Mouse (Mus musculus) neural tube, embryonic 11.5 days (tissue): ENCODE measurements around the gene Tnpo2. TPM values are rescaled to one million over a fixed set of nuclear protein-coding genes. Genes with fewer than 3 reads are reported as not detected.

Experiments used
- ATAC-seq: fragments of 200-750 bp; cut with Nextera tagmentation; 2 replicates; pipeline ENCODE4 v1.8.0; 2017; ENCODE audit warnings: moderate number of reproducible peaks, mild to moderate bottlenecking, moderate TSS enrichment, moderate library complexity; ENCODE audit not compliant: insufficient read depth, low FRiP score, low TSS enrichment
- DNase-seq: peaks from one replicate; pipeline ENCODE4 v3.0.0-alpha.2; 2015; ENCODE audit warnings: low spot score
- H3K27ac ChIP-seq: fragments of 300-500 bp; sonication (generic); 2 replicates; pipeline ENCODE4 v1.5.1; 2014; ENCODE audit warnings: low read depth, mild to moderate bottlenecking, low read length
- H3K27me3 ChIP-seq: fragments of 300-500 bp; sonication (generic); 2 replicates; pipeline ENCODE4 v1.6.1; 2014; ENCODE audit warnings: mild to moderate bottlenecking, low read length, mixed read lengths; ENCODE audit not compliant: control insufficient read depth, insufficient read depth
- H3K36me3 ChIP-seq: fragments of 300-500 bp; sonication (generic); 2 replicates; pipeline ENCODE4 v1.6.1; 2014; ENCODE audit warnings: mild to moderate bottlenecking, low read length, moderate library complexity, mixed read lengths; ENCODE audit not compliant: control insufficient read depth, insufficient read depth
- H3K4me1 ChIP-seq: fragments of 300-500 bp; sonication (generic); 2 replicates; pipeline ENCODE4 v1.6.1; 2014; ENCODE audit warnings: low read length, mixed read lengths; ENCODE audit not compliant: control insufficient read depth, insufficient read depth
- H3K4me2 ChIP-seq: fragments of 300-500 bp; sonication (generic); 2 replicates; pipeline ENCODE4 v1.6.1; 2014; ENCODE audit warnings: low read depth, mild to moderate bottlenecking, moderate library complexity
- H3K4me3 ChIP-seq: fragments of 300-500 bp; sonication (generic); 2 replicates; pipeline ENCODE4 v1.5.1; 2014; ENCODE audit warnings: low read depth, low read length
- H3K9ac ChIP-seq: fragments of 300-500 bp; sonication (generic); 2 replicates; pipeline ENCODE4 v1.6.1; 2014; ENCODE audit warnings: mild to moderate bottlenecking, low read length
- H3K9me3 ChIP-seq: fragments of 300-500 bp; sonication (generic); 2 replicates; pipeline ENCODE4 v1.6.1; 2016; ENCODE audit warnings: low read length; ENCODE audit not compliant: control insufficient read depth
- WGBS: fragments of 180-500 bp; shearing (Covaris S2); extraction: QIAGEN DNeasy Blood & Tissue Kit; methylation state at CpG from one replicate; pipeline ENCODE4 v1.1.7; 2014; 5-methylcytosine and 5-hydroxymethylcytosine counted together
- polyA plus RNA-seq: library from polyadenylated mRNA; unstranded; fragments of >200 nt; fragmentation: Nextera tagmentation; extraction: Ambion mirVana; gene quantifications from 2 replicates; pipeline ENCODE4 v1.2.1, GENCODE M21; 2014

The Tnpo2 gene
- polyA plus RNA-seq, 1 experiment from 2014 or later, result 19.7 TPM

DNA sequence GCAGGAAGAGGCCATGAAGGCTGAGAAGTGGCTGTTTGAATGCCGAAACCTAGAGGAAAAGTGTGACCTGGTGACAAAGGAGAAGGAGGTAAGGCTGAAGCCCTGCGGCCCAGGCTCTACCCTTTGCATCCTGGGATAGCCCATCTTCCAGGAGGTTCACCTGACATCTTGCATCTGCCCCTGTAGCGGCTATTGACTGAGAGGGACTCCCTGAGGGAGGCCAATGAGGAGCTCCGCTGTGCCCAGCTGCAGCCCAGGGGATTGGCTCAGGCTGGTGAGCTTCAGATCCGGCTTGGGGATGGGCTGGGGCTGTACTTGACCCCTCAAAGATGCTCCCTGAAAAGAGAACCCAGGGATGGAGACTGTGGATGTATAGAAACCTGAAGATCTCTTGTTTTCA is 39.7 kb upstream of the Tnpo2 start:
- Histone ChIP-seq H3K9me3 (no peaks in the 10 kb centered on the region), H3K27ac (no peak overlapping the region), H3K36me3 (no peaks in the 10 kb centered on the region), H3K4me2 (no peak overlapping the region), H3K27me3 (peaks cover 7% of the 10 kb centered on the region; the same call in 1 of the 2 replicates), H3K4me3 (no peak overlapping the region), H3K4me1 (peaks cover 2% of the 10 kb centered on the region; the same call in 1 of the 2 replicates), H3K9ac (no peak overlapping the region; the same call in 1 of the 2 replicates)
- DNase-seq (no peak), ATAC-seq (no peak)
- 83% methylated on average over 5 of the region's 5 CpGs for WGBS

DNA sequence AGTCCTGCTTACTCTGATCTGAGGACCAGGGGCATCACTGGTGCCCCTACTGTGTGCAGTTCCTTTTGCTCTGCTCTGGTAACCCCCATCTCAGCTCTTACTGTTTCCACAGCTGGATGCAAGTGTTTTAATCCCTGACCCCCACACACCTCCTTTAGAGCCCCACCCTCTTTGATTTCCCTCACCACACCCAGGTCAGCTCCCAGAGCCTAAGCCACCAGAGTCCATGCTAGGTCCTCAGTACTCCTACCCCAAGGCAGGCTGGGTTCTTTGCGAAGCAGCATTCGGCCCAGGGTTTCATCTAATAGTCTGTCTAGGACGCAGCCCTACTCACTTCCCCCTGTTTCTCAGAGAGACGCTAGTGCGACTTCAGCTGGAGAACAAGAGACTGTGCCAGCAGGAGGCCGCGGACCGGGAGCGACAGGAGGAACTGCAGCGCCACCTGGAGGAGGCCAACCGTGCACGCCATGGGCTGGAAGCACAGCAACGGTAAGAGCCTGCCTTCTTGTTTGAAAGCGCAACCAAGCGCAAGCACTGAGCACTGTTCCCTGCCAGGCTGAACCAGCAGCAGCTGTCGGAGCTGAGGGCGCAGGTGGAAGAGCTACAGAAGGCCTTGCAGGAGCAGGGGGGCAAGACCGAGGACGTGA is 38.9 kb upstream of the Tnpo2 start:
- H3K27ac ChIP-seq, result no peak overlapping the region
- DNase-seq (peak; percentile 91), ATAC-seq (peak; percentile 87)
- peak overlapping the region; percentile 47 for H3K9ac ChIP-seq
- H3K4me3 ChIP-seq, result no peak overlapping the region; the same call in 1 of the 2 replicates
- 8% methylated on average over 19 of the region's 19 CpGs for WGBS
- no peaks in the 10 kb centered on the region for H3K9me3 ChIP-seq
- peaks cover 7% of the 10 kb centered on the region; the same call in 1 of the 2 replicates for H3K27me3 ChIP-seq
- peaks cover 2% of the 10 kb centered on the region; the same call in 1 of the 2 replicates for H3K4me1 ChIP-seq
- no peaks in the 10 kb centered on the region for H3K36me3 ChIP-seq
- peak overlapping the region; percentile 25 for H3K4me2 ChIP-seq

DNA sequence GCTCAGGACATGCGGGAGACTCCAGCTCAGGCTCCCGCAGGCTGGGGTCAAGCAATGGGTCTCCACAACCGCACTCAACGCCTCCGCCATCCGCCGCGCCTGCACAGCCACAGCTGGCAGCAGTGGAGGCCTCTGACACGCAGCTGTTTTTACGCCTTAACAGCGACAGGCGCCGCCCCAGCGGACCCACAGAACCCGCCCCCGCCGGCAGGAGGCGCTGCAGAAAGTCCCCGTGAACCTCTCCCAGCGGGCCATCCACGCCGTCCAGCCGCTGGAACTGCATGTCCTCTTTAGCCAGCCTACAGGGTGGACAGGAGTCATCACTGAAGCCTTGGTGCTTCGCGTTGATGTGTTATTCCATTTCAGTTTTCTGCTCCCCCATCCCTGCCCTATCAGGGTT is 29.0 kb upstream of the Tnpo2 start:
- Histone ChIP-seq H3K4me2 (no peak overlapping the region), H3K27me3 (peaks cover 22% of the 10 kb centered on the region), H3K27ac (no peak overlapping the region), H3K9me3 (no peaks in the 10 kb centered on the region), H3K9ac (no peak overlapping the region), H3K36me3 (no peaks in the 10 kb centered on the region), H3K4me1 (no peaks in the 10 kb centered on the region), H3K4me3 (no peak overlapping the region)
- ATAC-seq (no peak), DNase-seq (peak; percentile 41)
- 17% methylated on average over 25 of the region's 25 CpGs for WGBS

DNA sequence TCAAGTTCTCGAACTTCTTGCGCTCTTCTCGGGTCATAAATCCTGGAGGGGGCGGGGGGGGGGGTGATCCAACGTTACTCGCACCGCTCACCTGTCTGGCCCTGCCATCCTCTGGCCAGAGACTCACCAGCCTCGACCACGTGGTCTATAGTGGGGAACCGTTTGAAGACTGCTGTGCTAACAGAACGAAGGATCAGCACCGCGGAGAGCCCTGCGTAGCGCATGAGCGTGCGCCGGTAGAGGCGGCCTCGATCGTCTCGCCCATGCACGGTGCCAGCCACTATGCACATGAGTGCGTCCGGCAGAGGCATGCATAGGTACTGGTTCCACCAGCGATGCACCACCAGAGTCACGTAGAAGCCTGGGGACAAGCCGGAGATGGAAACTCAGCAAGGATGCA is 25.5 kb upstream of the Tnpo2 start:
- ATAC-seq (no peak), DNase-seq (no peak)
- no peak overlapping the region for H3K27ac ChIP-seq
- H3K36me3 ChIP-seq, result no peaks in the 10 kb centered on the region
- H3K27me3 ChIP-seq, result peaks cover 31% of the 10 kb centered on the region
- H3K9me3 ChIP-seq, result no peaks in the 10 kb centered on the region
- no peak overlapping the region for H3K4me2 ChIP-seq
- H3K9ac ChIP-seq, result no peak overlapping the region
- no peaks in the 10 kb centered on the region for H3K4me1 ChIP-seq
- no peak overlapping the region for H3K4me3 ChIP-seq
- 20% methylated on average over 28 of the region's 28 CpGs for WGBS

DNA sequence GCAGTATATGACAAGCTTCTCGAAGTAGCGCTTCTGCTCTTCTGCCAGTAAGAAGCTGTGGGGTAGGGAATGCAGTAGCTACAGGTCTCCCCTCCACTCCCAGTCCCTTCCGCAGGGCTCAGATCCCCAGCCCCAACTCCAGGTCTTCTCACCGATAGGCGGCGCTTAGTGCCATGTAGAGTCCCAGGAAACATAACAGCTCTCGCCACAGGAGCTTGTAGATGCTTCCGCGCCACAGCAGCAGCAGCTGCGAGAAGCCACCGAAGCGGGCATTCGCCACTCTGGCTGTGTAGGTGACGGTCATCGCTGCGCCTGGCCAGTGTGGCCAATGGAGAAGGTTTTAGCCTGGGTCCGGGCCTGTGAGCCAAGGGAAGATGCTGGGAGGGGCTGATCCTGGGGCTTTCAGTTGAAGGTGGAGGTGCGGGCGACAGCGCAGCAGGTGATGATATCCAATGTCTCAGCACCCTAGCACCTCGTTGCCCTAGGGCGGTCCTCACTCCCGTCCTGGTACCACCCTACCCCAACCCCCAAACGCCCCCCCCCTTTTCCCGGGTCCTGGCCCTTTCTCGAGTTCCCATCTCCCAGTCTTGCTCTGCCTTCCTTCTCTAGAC is 23.4 kb upstream of the Tnpo2 start:
- WGBS, result 7% methylated on average over 25 of the region's 26 CpGs
- DNase-seq (peak; percentile 82), ATAC-seq (peak; percentile 50; the same call in 1 of the 2 replicates)
- H3K36me3 ChIP-seq, result peaks cover 1% of the 10 kb centered on the region
- H3K9me3 ChIP-seq, result no peaks in the 10 kb centered on the region
- H3K4me1 ChIP-seq, result no peaks in the 10 kb centered on the region
- peaks cover 25% of the 10 kb centered on the region for H3K27me3 ChIP-seq
- H3K4me3 ChIP-seq, result peak overlapping the region; percentile 21
- peak overlapping the region; percentile 55 for H3K4me2 ChIP-seq
- H3K27ac ChIP-seq, result no peak overlapping the region
- peak overlapping the region; percentile 44 for H3K9ac ChIP-seq

DNA sequence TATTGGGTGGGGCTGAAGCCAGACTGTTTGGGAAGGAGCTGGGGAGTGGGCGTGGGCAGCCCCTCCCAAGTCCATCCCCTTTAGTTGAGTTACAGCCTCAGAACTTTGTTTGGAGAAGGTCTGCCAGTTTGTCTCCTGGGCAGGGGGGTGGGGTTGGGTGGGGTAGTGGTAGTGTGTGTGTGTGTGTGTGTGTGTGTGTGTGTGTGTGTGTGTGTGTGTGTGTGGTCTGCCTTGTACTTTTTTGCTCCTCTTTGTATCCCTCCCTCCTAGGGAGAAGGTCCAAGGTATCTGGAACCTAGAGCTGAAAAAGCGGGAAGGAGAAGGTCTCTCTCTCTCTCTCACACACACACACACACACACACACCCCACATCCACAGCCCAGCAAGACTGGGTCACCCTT is 22.3 kb upstream of the Tnpo2 start, which contains the start of gene Best2:
Gene Best2 (minus strand): TSS at position 101 of the 400 bp plus-strand sequence.
- H3K4me1 ChIP-seq, result no peaks in the 10 kb centered on the region
- no peak for DNase-seq
- H3K36me3 ChIP-seq, result peaks cover 10% of the 10 kb centered on the region
- H3K4me3 ChIP-seq, result peak within 1 kb of the TSS; percentile 21
- H3K9ac ChIP-seq, result peak within 1 kb of the TSS; percentile 44
- peak within 1 kb of the TSS; percentile 55 for H3K4me2 ChIP-seq
- no peak within 1 kb of the TSS for H3K27ac ChIP-seq
- ATAC-seq, result no peak
- WGBS, result 56% methylated on average over 2 of the region's 2 CpGs
- no peaks in the 10 kb centered on the region for H3K9me3 ChIP-seq
- H3K27me3 ChIP-seq, result peaks cover 23% of the 10 kb centered on the region

DNA sequence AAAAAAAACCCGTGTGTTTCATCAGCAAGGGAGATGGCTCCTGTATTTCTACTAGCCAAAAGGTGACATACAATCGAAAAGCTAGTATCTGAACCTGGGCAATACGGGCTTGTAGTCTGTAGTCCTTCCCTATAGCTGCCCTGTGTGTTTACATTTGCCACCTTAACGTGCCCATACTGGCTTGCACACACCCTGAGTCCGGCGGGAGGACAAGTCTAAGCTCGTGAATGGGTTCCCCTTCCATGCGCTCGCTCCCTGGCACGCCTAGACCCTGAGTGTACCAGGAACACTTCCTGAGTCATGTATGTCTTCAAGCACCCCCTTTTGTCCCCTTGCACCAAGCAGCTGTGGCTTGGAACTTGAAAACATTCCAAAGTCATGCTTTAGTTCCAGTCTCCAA is 20.0 kb upstream of the Tnpo2 start:
- H3K27ac ChIP-seq, result no peak overlapping the region
- H3K36me3 ChIP-seq, result peaks cover 13% of the 10 kb centered on the region
- DNase-seq, result no peak
- H3K27me3 ChIP-seq, result peaks cover 10% of the 10 kb centered on the region
- ATAC-seq, result no peak
- 73% methylated on average over 10 of the region's 10 CpGs for WGBS
- no peaks in the 10 kb centered on the region for H3K9me3 ChIP-seq
- no peaks in the 10 kb centered on the region for H3K4me1 ChIP-seq
- no peak overlapping the region for H3K4me3 ChIP-seq
- H3K9ac ChIP-seq, result no peak overlapping the region
- H3K4me2 ChIP-seq, result no peak overlapping the region

DNA sequence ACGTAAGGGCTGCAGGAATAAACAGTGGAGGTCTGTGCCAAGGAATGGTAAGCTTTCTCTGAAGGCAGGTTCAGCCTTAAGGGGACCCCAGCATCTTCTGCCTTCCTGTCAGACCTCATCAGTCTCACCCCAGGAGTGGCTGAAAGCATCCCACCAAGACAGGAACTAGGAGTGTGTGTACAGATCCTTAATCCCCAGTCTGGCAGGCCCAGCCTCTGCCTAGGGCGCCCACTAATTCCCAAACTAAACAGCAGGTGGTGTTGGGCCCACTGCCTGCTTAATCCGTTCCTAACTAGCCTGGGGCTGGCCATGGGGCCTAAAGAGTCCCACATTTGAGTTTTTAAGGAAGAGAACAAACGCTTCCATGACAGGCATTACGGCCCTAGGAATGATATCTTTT is 19.5 kb upstream of the Tnpo2 start:
- Histone ChIP-seq H3K9ac (no peak overlapping the region), H3K9me3 (no peaks in the 10 kb centered on the region), H3K36me3 (peaks cover 13% of the 10 kb centered on the region), H3K4me3 (no peak overlapping the region), H3K4me1 (no peaks in the 10 kb centered on the region), H3K27me3 (peaks cover 9% of the 10 kb centered on the region), H3K27ac (no peak overlapping the region), H3K4me2 (no peak overlapping the region)
- WGBS, result 52% methylated on average over 5 of the region's 5 CpGs
- no peak for ATAC-seq
- DNase-seq, result no peak
